Comparison of ENCODE assay signal across 17 mouse cellular contexts in genomic region chr7:73319994-73320393, GRCm38 (mm10). TPM values are rescaled to one million over a fixed set of nuclear protein-coding genes. Genes with fewer than 3 reads are reported as not detected.
DNase-seq lines count a peak whose midpoint lies in the region; ATAC-seq and TF ChIP-seq lines count a peak whose summit lies in the region.
"Had no signal": no experiment of that assay in that cellular context is flagged by ENCODE, and none has a peak within 500 bp of the region (broad histone marks: within the 10 kb centered on the region; RNA-seq: fewer than 3 reads in every experiment).

No protein-coding gene starts in this region.

- H3K36me3 ChIP-seq in limb, embryonic 12.5 days, result no peaks in the 10 kb centered on the region
- no peaks in the 10 kb centered on the region for H3K36me3 ChIP-seq in limb, embryonic 10.5 days
- no peaks in the 10 kb centered on the region for H3K36me3 ChIP-seq in myocyte (ENCODE audit: control insufficient read depth, insufficient read depth)
- H3K36me3 ChIP-seq: liver, embryonic 12.5 days; lung, embryonic 15.5 days; midbrain, embryonic 12.5 days had no signal

- no peak overlapping the region for H3K27ac ChIP-seq in limb, embryonic 12.5 days
- no peak overlapping the region for H3K27ac ChIP-seq in limb, embryonic 10.5 days
- H3K27ac ChIP-seq: liver, embryonic 12.5 days; lung, embryonic 15.5 days; midbrain, embryonic 12.5 days had no signal

- DNase-seq in limb, embryonic 10.5 days (ENCODE audit: low spot score), result no peak
- DNase-seq in heart, adult 8-10 months (ENCODE audit: low spot score), result peak; percentile 41
- DNase-seq in heart, postnatal 10 days, result peak; percentile 86
- no peak for DNase-seq in lung, adult 2 months
- DNase-seq in adrenal gland, postnatal 25 days, result no peak
- DNase-seq: cerebellum, adult 11 months; cerebellum, postnatal 36 days; kidney, adult 8-10 months; kidney, postnatal 25 days had no signal

- no peaks in the 10 kb centered on the region for H3K79me2 ChIP-seq in myocyte (ENCODE audit: control insufficient read depth, insufficient read depth)

- H3ac ChIP-seq in myocyte (ENCODE audit: control insufficient read depth, insufficient read length), result no peak overlapping the region

- H3K4me1 ChIP-seq in limb, embryonic 12.5 days (replicated peaks), result peaks cover 21% of the 10 kb centered on the region
- H3K4me1 ChIP-seq in limb, embryonic 10.5 days, result peaks cover 22% of the 10 kb centered on the region
- no peaks in the 10 kb centered on the region for H3K4me1 ChIP-seq in lung, adult 2 months (ENCODE audit: control insufficient read depth, insufficient read depth, low read length)
- H3K4me1 ChIP-seq: liver, embryonic 12.5 days; midbrain, embryonic 12.5 days had no signal

- no peak overlapping the region for H3K4me3 ChIP-seq in limb, embryonic 12.5 days (replicated peaks)
- H3K4me3 ChIP-seq in limb, embryonic 10.5 days, result no peak overlapping the region
- no peak overlapping the region for H3K4me3 ChIP-seq in myocyte
- no peak overlapping the region for H3K4me3 ChIP-seq in lung, adult 2 months (replicated peaks; ENCODE audit: extremely low read depth, low read depth, low read length)
- H3K4me3 ChIP-seq: liver, embryonic 12.5 days; lung, embryonic 15.5 days; midbrain, embryonic 12.5 days had no signal

- H3K9me3 ChIP-seq in limb, embryonic 12.5 days, result 0 out of 2 replicates have a peak, but pooled peaks cover 7% of the 10 kb centered on the region
- no peaks in the 10 kb centered on the region for H3K9me3 ChIP-seq in limb, embryonic 10.5 days (replicated peaks)
- H3K9me3 ChIP-seq: liver, embryonic 12.5 days; lung, embryonic 15.5 days had no signal

- ATAC-seq in limb, embryonic 12.5 days (ENCODE audit: insufficient number of reproducible peaks, insufficient read depth, low FRiP score, low TSS enrichment, low read depth), result no peak
- no peak for ATAC-seq in granulocyte monocyte progenitor cell, adult 5-6 weeks (replicated peaks; ENCODE audit: poor library complexity, severe bottlenecking)
- ATAC-seq: liver, embryonic 12.5 days had no signal

- intact Hi-C loops in heart, postnatal 10 days (cut with DNase I), result no loop called here

- no peak overlapping the region for H3K9ac ChIP-seq in limb, embryonic 12.5 days (replicated peaks)
- H3K9ac ChIP-seq: liver, embryonic 12.5 days; lung, embryonic 15.5 days; midbrain, embryonic 12.5 days had no signal

- no peak for TF ChIP-seq CTCF in lung, adult 2 months (IDR thresholded peaks at IDR 0.05; ENCODE audit: insufficient read depth, low read length)

- peaks cover 36% of the 10 kb centered on the region for H3K27me3 ChIP-seq in limb, embryonic 12.5 days
- H3K27me3 ChIP-seq in limb, embryonic 10.5 days (ENCODE audit: low read depth, poor library complexity, severe bottlenecking), result peaks cover 17% of the 10 kb centered on the region
- H3K27me3 ChIP-seq in myocyte (ENCODE audit: control insufficient read depth, insufficient read depth, insufficient read length), result no peaks in the 10 kb centered on the region
- H3K27me3 ChIP-seq: lung, embryonic 15.5 days; midbrain, embryonic 12.5 days had no signal

- 51% methylated on average over 7 of the region's 7 CpGs for whole genome bisulfite sequencing in limb, embryonic 12.5 days
- WGBS in limb, embryonic 10.5 days, result 88% methylated on average over 7 of the region's 7 CpGs
- 74% methylated on average over 7 of the region's 7 CpGs for WGBS in lung, adult 2 months

- peak overlapping the region; percentile 9; the same call in 1 of the 2 replicates for H3K4me2 ChIP-seq in limb, embryonic 12.5 days
- no peak overlapping the region for H3K4me2 ChIP-seq in myocyte (ENCODE audit: low read depth)
- H3K4me2 ChIP-seq: liver, embryonic 12.5 days; lung, embryonic 15.5 days; midbrain, embryonic 12.5 days had no signal

- TF ChIP-seq POLR2A in myocyte (IDR thresholded peaks at IDR 0.05; ENCODE audit: insufficient read length, low read depth), result no peak
- no peak for TF ChIP-seq POLR2A in lung, adult 2 months (IDR thresholded peaks at IDR 0.05; ENCODE audit: borderline replicate concordance, extremely low read depth, low read depth, low read length)

TF ChIP-seq in myocyte, 11 proteins besides CTCF, POLR2A, EP300 and RAD21:
- peak in 2 of 3 experiments; percentile 73 to 89 for TF ChIP-seq MYOD1 (IDR thresholded peaks at IDR 0.05; ENCODE audit: control insufficient read depth in 1 of 3, insufficient read length in 2 of 3, low read depth in 2 of 3)
- no peak for TF ChIP-seq E2F4 (IDR thresholded peaks at IDR 0.05; ENCODE audit: insufficient read depth)
- no peak for TF ChIP-seq REST (IDR thresholded peaks at IDR 0.05; ENCODE audit: insufficient read depth, insufficient read length)
- peak in 2 of 3 experiments; percentile 69 to 81 for TF ChIP-seq MYOG (IDR thresholded peaks at IDR 0.05; ENCODE audit: control insufficient read depth in 1 of 3, insufficient read depth in 1 of 3, insufficient read length in 2 of 3, low read depth in 2 of 3)
- no peak for TF ChIP-seq CEBPB (IDR thresholded peaks at IDR 0.05; ENCODE audit: insufficient read depth, poor library complexity, severe bottlenecking)

RNA-seq across cellular contexts. Expression of gene Rgma, which starts 55.3 kb away (rescaled TPM):
- polyA plus RNA-seq in limb, embryonic 12.5 days (2016; fragmentation: Nextera tagmentation; extraction: Ambion mirVana), result 24.1 and 26.7 TPM in 2 replicates
- polyA plus RNA-seq in limb, embryonic 10.5 days (2016; fragmentation: Nextera tagmentation; extraction: Ambion mirVana), result 20.1 and 26.8 TPM in 2 replicates
- 10 to 100 TPM; 52.3 to 84.3 (median 65.6) TPM for total RNA-seq in heart, adult 8-10 months (2022)
- 10 to 100 TPM; 40.6 to 50.4 TPM for total RNA-seq in heart, postnatal 10 days (2021)
- polyA plus RNA-seq in myocyte (2012; fragmentation: generic; extraction: Trizol), result 34.0 TPM
- 23.4 and 27.5 TPM in 2 replicates for polyA plus RNA-seq in lung, adult 2 months (2012; rRNA removed)
- total RNA-seq in granulocyte monocyte progenitor cell, adult 5-6 weeks (2014; fragmentation: Nextera tagmentation), result not detected in 2 replicates
- not detected in 2 replicates for total RNA-seq in granulocyte monocyte progenitor cell, adult 5-6 weeks (2017)
- total RNA-seq in adrenal gland, postnatal 25 days (2021), result 7.7 and 9.9 TPM in 2 replicates
- total RNA-seq: hematopoietic stem cell, adult 5-6 weeks; neutrophil, adult 5-6 weeks had no signal

Comparison
In these comparisons a context has a peak if more than half of its experiments do, and no peak if none do; other contexts are left out.
1. DNase-seq: peak in heart, adult 8-10 months (single experiment) and heart, postnatal 10 days (2 of 2); none in limb, embryonic 10.5 days (single experiment), lung, adult 2 months (single experiment) and adrenal gland, postnatal 25 days (single experiment).